Mouse (Mus musculus) cerebellum, postnatal 14 days (tissue): Measurements from ENCODE around the gene Ppp2r3c.
A peak's percentile ranks its signal among the peaks of the same experiment; 100 is the strongest.
"Not testable (repeated sequence)": the region's sequence is repeated elsewhere in the genome, so short reads cannot be mapped to it uniquely, and the experiment has no call there.

ENCODE experiments used
- DNase-seq, 2 experiments: peaks; one replicate each; pipeline ENCODE4 v3.0.0; 2021; ENCODE audit warnings: mixed read lengths in 2 of 2

Ppp2r3c gene

DNA sequence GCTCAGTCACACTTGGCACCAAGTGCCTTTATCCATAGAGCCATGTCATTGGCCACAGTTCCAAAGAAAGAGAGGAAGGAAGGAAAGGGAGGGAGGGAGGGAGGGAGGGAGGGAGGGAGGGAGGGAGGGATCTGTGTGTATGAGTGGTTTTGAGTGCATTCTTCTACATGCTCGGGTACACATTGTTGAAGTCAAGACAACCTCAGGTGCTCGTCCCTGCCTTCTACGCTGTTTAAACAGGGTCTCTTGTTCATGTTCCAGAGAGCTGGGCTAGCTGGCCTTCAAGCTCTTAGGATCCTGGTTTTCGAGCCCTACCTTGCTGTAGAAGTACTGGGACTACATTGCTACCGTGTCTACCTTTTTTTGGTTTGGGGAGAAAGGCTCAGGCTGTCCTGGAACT, 39.4 kb downstream of the Ppp2r3c start:
- DNase-seq: not testable (repeated sequence)

DNA sequence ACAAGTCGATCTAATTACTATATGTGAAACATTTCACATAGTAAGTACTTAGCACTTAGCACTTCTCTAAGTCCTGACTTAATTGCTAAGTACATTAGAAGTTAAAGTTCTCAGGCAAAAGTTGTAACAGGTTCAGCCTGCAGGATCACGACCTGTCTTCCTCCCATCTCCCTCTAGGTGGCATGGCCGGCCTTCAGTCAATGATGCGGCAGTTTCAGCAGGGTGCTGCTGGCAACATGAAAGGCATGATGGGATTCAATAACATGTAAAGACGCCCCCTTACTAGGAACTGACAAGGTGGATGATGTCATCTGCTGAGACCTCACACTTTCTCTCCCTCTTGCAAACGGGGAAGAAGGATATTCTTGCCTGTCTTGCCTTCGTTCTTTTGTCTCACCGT, 40.8 kb downstream of the Ppp2r3c start:
- DNase-seq: not testable (repeated sequence)

GRCm38 (mm10) chr12:55242243-55242642, 60.6 kb downstream of the Ppp2r3c start:
- not testable (repeated sequence) for DNase-seq

GRCm38 (mm10) chr12:55230520-55230861, 72.3 kb downstream of the Ppp2r3c start:
- DNase-seq: peak; percentile 4 to 5

GRCm38 (mm10) chr12:55229626-55230519, 72.9 kb downstream of the Ppp2r3c start, which contains the start of gene Srp54c:
TSS of gene Srp54c (plus strand) at chr12:55230168.
- not testable (repeated sequence) for DNase-seq
